Mouse (Mus musculus) bone marrow, adult 2 months (tissue): ENCODE data around the gene Pdk2.

Source experiments
- CTCF ChIP-seq: fragments of 200-500 bp; IDR thresholded peaks from 2 replicates; pipeline ENCODE4 v1.5.1; 2011; ENCODE audit warnings: low read length, control low read depth; ENCODE audit not compliant: control insufficient read depth, insufficient read depth
- POLR2A ChIP-seq: fragments of 200-500 bp; IDR thresholded peaks from 2 replicates; pipeline ENCODE4 v1.6.1; 2011; ENCODE audit warnings: low read depth, mild to moderate bottlenecking, control low read depth, low read length, borderline replicate concordance; ENCODE audit not compliant: control insufficient read depth

GRCm38 (mm10) chr11:95008661-95009628 lies 32.2 kb downstream of the Pdk2 start:
- TF ChIP-seq POLR2A (no peak), CTCF (no peak)
